Mouse (Mus musculus) erythroblast, embryonic 14.5 days (primary cell): ENCODE data around the gene Abca5.

Source experiments
- GATA1 ChIP-seq: IDR thresholded peaks from 2 replicates; pipeline ENCODE4 v1.6.1; 2012; ENCODE audit warnings: low read length, inconsistent platforms, mixed read lengths
- TAL1 ChIP-seq: IDR thresholded peaks from 3 replicates; pipeline ENCODE4 v1.6.1; 2012; ENCODE audit warnings: low read length, inconsistent platforms, mixed read lengths

GRCm38 (mm10) chr11:110372266-110372954 lies 34.9 kb upstream of the Abca5 start:
- no peak for TF ChIP-seq GATA1
- TF ChIP-seq TAL1 = no peak
